Mouse (Mus musculus) lung, embryonic 15.5 days (tissue): Measurements from ENCODE around the gene Ttc27. TPM values are rescaled to one million over a fixed set of nuclear protein-coding genes. Genes with fewer than 3 reads are reported as not detected.
A peak's percentile ranks its signal among the peaks of the same experiment; 100 is the strongest.

Experiments used
- ATAC-seq: fragments of 200-750 bp; cut with Nextera tagmentation; 2 replicates; pipeline ENCODE4 v1.8.0; 2017; ENCODE audit warnings: moderate number of reproducible peaks, borderline replicate concordance; ENCODE audit not compliant: low FRiP score, low TSS enrichment; ENCODE audit errors: extremely low read depth
- H3K27ac ChIP-seq: fragments of 300-500 bp; sonication (generic); 2 replicates; pipeline ENCODE4 v1.5.1; 2015; ENCODE audit warnings: moderate library complexity, mild to moderate bottlenecking, inconsistent platforms
- H3K27me3 ChIP-seq: fragments of 300-500 bp; sonication (generic); 2 replicates; pipeline ENCODE4 v1.6.1; 2015; ENCODE audit warnings: inconsistent platforms
- H3K36me3 ChIP-seq: fragments of 300-500 bp; sonication (generic); 2 replicates; pipeline ENCODE4 v1.6.1; 2015; ENCODE audit warnings: inconsistent platforms
- H3K4me1 ChIP-seq: fragments of 300-500 bp; sonication (generic); 2 replicates; pipeline ENCODE4 v1.6.1; 2015; ENCODE audit warnings: inconsistent platforms
- H3K4me2 ChIP-seq: fragments of 300-500 bp; sonication (generic); 2 replicates; pipeline ENCODE4 v1.6.1; 2015; ENCODE audit warnings: inconsistent platforms, mild to moderate bottlenecking, moderate library complexity
- H3K4me3 ChIP-seq: fragments of 300-500 bp; sonication (generic); 2 replicates; pipeline ENCODE4 v1.5.1; 2015; ENCODE audit warnings: mild to moderate bottlenecking, inconsistent platforms
- H3K9ac ChIP-seq: fragments of 300-500 bp; sonication (generic); 2 replicates; pipeline ENCODE4 v1.6.1; 2015; ENCODE audit warnings: inconsistent platforms
- H3K9me3 ChIP-seq: fragments of 300-500 bp; sonication (generic); 2 replicates; pipeline ENCODE4 v1.6.1; 2016; ENCODE audit warnings: inconsistent platforms
- WGBS: fragments of 180-500 bp; shearing (Covaris S2); methylation state at CpG from one replicate; pipeline ENCODE4 v1.1.7; 2015; 5-methylcytosine and 5-hydroxymethylcytosine counted together
- polyA plus RNA-seq: library from polyadenylated mRNA; unstranded; fragments of >200 nt; fragmentation: Nextera tagmentation; extraction: Ambion mirVana; gene quantifications from 2 replicates; pipeline ENCODE4 v1.2.1, GENCODE M21; 2015

Ttc27 gene
- polyA plus RNA-seq, 1 experiment from 2014 or later, result 23.5 TPM

DNA sequence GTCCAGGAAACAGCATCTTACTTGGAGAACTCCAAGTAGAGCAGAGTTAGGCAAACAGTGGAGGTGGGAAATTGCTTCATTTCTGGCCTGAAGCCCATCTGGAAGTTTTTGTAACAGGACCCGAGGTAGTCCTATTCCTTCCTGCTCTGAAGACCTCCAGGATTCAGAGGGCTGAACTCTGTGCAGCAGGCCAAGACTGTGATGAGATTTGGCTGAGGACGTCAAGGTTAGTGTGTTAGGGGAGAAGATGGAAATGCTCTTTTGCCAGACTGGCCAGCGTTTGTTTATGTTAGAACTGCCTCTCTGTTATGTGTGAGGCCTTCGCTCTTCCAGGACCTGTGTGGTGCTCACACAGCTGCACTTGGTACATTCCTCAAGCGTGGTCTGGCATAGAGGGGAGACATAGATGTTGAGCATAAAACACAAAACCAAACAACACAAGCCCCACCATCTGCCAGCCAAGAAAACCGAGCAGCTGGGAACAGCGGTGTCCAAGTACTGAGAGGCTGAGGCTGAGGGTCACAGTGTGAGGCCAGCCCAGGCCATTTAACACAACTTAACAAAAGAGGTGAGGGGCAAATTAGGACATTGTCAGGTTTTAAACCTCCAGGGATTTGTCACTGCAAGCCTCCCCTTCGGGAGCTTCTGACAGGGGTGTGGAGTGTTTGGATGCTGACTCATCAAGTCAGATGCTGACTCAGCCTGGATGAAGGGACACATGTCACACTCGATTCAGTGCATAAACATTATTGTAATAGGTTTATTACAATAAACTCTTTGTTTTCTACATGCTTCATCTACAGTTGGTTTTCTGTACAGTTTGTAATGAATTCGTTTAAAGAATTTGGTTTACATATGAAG, 128.7 kb downstream of the Ttc27 start:
- no peak overlapping the region for H3K4me2 ChIP-seq
- WGBS, result 24% methylated on average over 10 of the region's 10 CpGs
- H3K9me3 ChIP-seq, result no peaks in the 10 kb centered on the region
- H3K36me3 ChIP-seq, result no peaks in the 10 kb centered on the region
- no peaks in the 10 kb centered on the region for H3K27me3 ChIP-seq
- H3K4me3 ChIP-seq, result no peak overlapping the region
- H3K4me1 ChIP-seq, result peaks cover 17% of the 10 kb centered on the region
- peak overlapping the region; percentile 75 for H3K27ac ChIP-seq
- no peak overlapping the region for H3K9ac ChIP-seq
- peak; percentile 81; the same call in 1 of the 2 replicates for ATAC-seq

- Histone ChIP-seq H3K9me3 (no peaks in the 10 kb centered on the region), H3K27me3 (no peaks in the 10 kb centered on the region)
- WGBS, result 69% methylated on average over 3 of the region's 3 CpGs
Observed at GRCm38 (mm10) chr17:74850216-74850615, 132.7 kb downstream of the Ttc27 start.

DNA sequence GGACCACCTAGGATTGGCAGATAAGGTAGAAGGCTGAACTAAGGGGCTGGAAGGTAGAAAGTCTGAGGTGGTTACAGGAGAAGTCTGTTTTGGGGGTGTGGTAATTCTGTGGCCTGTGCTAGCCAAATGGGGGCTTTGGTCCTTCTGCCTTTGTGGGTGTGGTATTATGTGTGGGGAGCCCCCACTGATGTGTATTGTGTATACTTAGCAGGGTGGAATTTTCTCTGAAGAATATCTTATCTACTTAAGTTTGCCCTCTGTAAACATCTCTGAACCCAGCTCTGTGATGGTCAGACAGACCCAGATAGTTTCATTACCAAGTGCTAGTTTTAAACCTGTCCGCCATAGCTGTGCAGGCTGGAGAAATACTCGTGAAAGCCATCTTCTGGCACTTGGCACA, 141.8 kb downstream of the Ttc27 start:
- H3K4me1 ChIP-seq, result no peaks in the 10 kb centered on the region
- no peak overlapping the region for H3K9ac ChIP-seq
- H3K36me3 ChIP-seq, result no peaks in the 10 kb centered on the region
- H3K27me3 ChIP-seq, result no peaks in the 10 kb centered on the region
- H3K4me2 ChIP-seq, result no peak overlapping the region
- no peaks in the 10 kb centered on the region for H3K9me3 ChIP-seq
- no peak overlapping the region for H3K27ac ChIP-seq
- ATAC-seq, result no peak
- WGBS, result 54% methylated on average over 2 of the region's 2 CpGs
- no peak overlapping the region for H3K4me3 ChIP-seq

More at GRCm38 (mm10) chr17:74850216-74850615, 132.7 kb downstream of the Ttc27 start:
- H3K9ac ChIP-seq, result no peak overlapping the region
- H3K4me3 ChIP-seq, result no peak overlapping the region
- no peak overlapping the region for H3K27ac ChIP-seq
- H3K36me3 ChIP-seq, result no peaks in the 10 kb centered on the region
- H3K4me2 ChIP-seq, result no peak overlapping the region
- ATAC-seq, result no peak
- peaks cover 14% of the 10 kb centered on the region for H3K4me1 ChIP-seq

DNA sequence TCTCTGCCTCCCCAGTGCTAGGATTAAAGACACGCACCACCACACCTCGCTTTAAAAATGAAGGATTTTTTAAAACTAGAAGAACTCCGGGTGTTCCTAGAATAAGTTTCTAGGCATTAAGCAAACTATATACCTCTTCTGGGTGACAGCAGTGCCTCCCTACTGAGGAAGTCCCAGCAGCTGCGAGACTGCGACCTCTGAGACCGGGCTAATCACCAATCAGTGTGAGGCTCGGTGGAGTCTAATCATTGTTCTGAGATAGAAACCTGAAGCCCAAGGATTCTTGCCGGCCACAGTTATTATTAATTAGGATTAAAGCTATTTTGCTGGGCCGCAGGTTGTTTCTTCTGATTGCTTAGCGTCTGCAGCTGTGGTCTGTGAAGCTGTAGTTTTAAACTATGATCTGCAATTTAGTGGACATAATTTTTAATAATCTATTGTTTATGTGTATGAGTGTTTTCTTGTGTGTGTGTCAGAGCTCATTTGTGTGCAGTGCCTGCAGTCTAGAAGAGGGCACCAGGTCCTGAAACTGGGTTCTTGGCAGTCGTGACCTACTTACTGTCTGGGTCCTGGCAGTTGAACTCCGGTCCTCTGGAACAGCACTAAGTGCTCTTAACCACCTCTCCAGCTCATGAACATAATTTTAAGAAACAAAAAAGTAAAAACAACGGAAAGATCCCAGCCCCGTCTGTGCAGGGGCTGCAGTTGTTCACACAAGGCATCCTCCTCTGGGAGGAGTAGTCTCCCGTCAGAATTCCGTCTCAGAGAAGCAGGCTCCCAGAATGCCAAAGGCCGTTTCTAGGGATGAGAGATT, 142.9 kb downstream of the Ttc27 start:
- Histone ChIP-seq H3K4me3 (no peak overlapping the region), H3K9ac (no peak overlapping the region), H3K27ac (no peak overlapping the region), H3K4me2 (no peak overlapping the region), H3K36me3 (no peaks in the 10 kb centered on the region), H3K9me3 (no peaks in the 10 kb centered on the region), H3K27me3 (no peaks in the 10 kb centered on the region), H3K4me1 (no peaks in the 10 kb centered on the region)
- ATAC-seq, result no peak
- 48% methylated on average over 17 of the region's 17 CpGs for WGBS

GRCm38 (mm10) chr17:74863845-74864244, 146.3 kb downstream of the Ttc27 start:
- H3K9me3 ChIP-seq, result no peaks in the 10 kb centered on the region
- peaks cover 32% of the 10 kb centered on the region for H3K4me1 ChIP-seq
- no peaks in the 10 kb centered on the region for H3K27me3 ChIP-seq
- H3K36me3 ChIP-seq, result no peaks in the 10 kb centered on the region
- no peak overlapping the region for H3K27ac ChIP-seq
- no peak for ATAC-seq
- no peak overlapping the region for H3K4me2 ChIP-seq
- no peak overlapping the region for H3K9ac ChIP-seq
- no peak overlapping the region for H3K4me3 ChIP-seq
- WGBS, result 89% methylated on average over 5 of the region's 5 CpGs

DNA sequence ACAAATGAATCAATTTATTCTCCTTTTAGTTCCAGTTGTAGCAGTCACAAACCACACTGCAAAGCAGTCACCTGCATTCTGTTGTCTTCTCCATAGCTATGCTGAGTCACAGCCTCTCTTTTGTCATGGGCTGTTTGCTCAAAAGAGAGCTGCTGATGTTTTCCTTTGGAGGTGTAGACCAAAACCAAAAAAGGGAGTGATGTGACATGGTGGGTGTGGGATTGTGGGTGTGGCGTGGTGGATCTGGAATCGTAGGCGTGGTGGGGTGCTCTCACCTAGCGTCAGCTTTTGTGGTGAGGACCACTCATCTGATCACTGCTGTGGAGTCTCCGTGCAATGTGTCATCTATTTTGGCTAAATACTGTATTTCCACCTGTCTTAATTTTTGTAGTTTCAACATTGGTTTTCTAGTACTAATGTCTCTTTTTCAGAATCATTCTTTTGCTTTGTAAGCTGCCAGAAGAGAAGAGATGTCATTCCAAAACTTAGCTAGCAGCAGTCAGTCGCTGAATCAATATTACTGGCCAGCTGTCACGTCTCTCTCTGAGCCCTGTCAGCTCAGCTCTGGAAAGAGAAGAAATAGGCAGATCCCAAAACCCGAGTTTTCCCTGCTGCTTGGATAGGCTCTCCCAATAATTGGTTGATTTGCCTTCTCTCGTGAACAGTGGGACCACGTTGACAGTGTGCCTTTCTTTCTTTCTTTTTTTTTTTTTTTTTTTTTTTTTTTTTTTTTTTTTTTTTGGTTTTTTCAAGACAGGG, 147.4 kb downstream of the Ttc27 start:
- no peak overlapping the region for H3K4me2 ChIP-seq
- H3K9me3 ChIP-seq, result no peaks in the 10 kb centered on the region
- whole genome bisulfite sequencing, result 66% methylated on average over 10 of the region's 10 CpGs
- H3K36me3 ChIP-seq, result no peaks in the 10 kb centered on the region
- no peak overlapping the region for H3K4me3 ChIP-seq
- H3K9ac ChIP-seq, result no peak overlapping the region
- H3K27me3 ChIP-seq, result no peaks in the 10 kb centered on the region
- no peak overlapping the region for H3K27ac ChIP-seq
- no peak for ATAC-seq
- H3K4me1 ChIP-seq, result peaks cover 43% of the 10 kb centered on the region

DNA sequence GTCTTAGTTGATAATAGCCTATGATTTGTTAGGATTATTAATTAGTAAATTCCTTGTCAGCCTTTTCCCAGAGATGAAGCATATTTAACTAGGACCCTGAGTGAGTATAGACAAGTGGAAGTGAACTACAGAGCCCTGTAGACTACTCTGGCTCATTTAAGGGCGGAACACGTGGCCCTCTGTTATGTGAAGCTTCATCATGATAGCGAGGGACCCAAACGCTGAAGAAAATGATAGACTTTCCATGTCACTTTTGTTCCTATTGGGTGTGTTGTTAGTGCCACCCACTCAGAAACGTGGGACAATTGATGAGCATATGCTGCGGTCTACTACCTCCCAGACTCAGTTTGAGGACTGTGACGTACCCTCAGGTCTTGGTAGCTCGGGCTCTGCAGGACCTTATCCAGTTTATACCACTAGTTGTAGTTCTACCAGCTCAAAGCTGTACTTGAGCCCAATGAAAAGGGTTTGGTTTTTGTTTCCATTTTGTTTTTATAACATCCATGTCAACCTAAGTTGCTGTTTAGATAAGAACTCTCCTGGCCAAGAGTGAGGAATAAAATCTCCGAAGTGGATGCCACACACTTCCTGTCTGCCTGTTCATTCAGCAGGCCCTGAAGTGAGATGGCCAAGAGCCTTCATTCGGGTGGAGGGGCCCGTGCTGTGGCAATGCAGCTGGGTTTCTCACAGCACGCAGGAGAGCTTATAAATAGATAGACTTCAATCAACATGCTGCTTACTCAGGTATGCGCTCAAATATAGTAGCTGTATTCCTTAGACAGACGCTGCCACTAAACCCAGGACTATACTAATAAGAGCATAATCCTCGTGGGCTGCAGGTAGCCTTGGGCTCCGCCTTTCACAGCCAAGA, 148.4 kb downstream of the Ttc27 start:
- WGBS, result 66% methylated on average over 16 of the region's 16 CpGs
- H3K4me3 ChIP-seq, result no peak overlapping the region
- H3K4me2 ChIP-seq, result peak overlapping the region; percentile 23; the same call in 1 of the 2 replicates
- H3K27me3 ChIP-seq, result no peaks in the 10 kb centered on the region
- no peaks in the 10 kb centered on the region for H3K9me3 ChIP-seq
- H3K4me1 ChIP-seq, result peaks cover 53% of the 10 kb centered on the region
- H3K9ac ChIP-seq, result no peak overlapping the region
- no peaks in the 10 kb centered on the region for H3K36me3 ChIP-seq
- peak overlapping the region; percentile 77 for H3K27ac ChIP-seq
- ATAC-seq, result no peak

DNA sequence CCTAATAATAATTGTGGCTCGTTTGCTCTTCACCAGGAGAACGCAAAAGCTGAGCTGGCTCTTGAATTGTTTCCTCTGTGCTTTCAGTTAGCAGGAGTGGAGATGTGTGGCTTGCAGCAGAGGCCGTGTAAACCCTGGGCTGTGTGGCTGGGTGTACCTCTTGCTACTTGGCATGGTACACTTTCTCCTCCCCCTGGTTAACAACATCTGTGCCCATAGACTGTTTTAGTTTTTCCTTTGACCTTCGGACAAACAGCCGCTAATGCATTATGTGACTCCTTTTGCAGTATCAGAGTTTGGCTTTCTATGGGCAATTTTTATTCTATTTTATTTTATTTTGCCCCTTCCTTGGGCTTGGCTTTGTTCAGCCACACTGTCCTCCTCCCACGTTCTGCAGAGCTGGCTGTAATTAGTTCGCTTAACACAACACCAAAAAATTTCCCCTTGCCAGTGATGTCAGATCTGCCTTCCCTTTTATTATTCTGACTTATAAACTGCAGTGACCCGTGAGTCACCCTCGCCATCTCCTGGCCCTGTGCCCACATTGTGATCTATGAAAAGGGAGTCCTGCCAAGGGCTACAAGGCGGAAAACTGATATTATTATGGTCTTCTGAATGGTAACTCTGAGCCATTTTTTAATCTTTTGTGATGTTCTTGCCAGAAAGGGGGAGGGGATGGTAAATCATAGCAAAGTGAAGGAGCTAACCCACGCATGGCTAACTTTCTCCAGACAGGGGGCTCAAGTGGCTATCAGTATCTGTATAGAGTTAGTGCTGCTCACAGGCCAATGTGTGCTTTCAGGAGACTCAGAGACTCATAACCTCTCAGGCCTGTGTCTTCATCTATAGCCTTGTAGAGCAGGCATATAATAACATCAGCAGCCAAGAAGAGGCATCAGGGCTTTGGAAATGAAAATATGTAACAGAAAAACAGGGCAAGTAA, 149.3 kb downstream of the Ttc27 start:
- no peaks in the 10 kb centered on the region for H3K36me3 ChIP-seq
- H3K4me3 ChIP-seq, result no peak overlapping the region
- H3K4me1 ChIP-seq, result peaks cover 60% of the 10 kb centered on the region
- no peak overlapping the region for H3K9ac ChIP-seq
- H3K27me3 ChIP-seq, result no peaks in the 10 kb centered on the region
- H3K4me2 ChIP-seq, result peak overlapping the region; percentile 23; the same call in 1 of the 2 replicates
- WGBS, result 23% methylated on average over 11 of the region's 11 CpGs
- no peaks in the 10 kb centered on the region for H3K9me3 ChIP-seq
- H3K27ac ChIP-seq, result peak overlapping the region; percentile 77
- peak; percentile 53; the same call in 1 of the 2 replicates for ATAC-seq

DNA sequence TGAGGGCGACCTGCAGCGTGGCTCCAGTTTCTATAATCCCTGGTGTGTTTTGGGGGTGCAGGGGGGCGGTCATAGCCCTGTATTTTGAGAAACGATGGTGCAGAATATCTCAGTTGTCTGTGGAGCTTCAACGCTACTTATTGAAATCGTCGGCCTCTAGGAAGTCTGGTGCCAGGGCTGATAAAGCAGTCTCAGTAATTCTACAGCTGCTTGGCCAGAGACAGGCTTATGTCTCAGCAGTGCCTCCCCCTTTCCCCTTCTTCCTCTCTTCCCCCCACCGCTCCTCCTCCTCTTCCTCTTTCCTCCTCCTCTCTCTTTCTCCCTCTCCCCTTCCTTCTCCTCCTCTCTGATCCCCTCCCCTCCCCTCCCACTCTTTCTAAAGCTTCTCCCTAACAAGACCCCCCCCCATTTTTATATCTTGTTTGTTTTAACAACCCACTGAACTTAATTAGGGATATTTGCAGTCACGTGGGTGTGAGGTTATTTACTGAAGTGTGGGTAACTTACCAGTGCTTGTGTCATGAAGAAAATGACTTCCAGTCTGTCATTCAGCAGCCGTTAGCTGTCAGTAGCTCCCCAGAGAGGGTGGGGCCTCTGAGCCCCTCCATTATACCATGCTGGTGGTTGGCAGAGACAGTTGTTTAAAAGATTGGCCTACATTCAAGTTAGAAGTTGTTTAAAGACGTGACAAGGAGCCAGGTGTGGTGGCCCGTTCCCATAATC, 150.8 kb downstream of the Ttc27 start:
- Histone ChIP-seq H3K27ac (0 out of 2 replicates have a peak overlapping the region, but pooled peaks have one; percentile 19), H3K9me3 (no peaks in the 10 kb centered on the region), H3K4me1 (peaks cover 60% of the 10 kb centered on the region), H3K9ac (no peak overlapping the region), H3K27me3 (no peaks in the 10 kb centered on the region), H3K36me3 (no peaks in the 10 kb centered on the region), H3K4me3 (no peak overlapping the region), H3K4me2 (no peak overlapping the region; the same call in 1 of the 2 replicates)
- WGBS, result 34% methylated on average over 12 of the region's 12 CpGs
- ATAC-seq, result no peak
